Mouse (Mus musculus) cerebellum, adult 2 months (tissue): ENCODE data around the gene Il1r1.

Experiments used
- CTCF ChIP-seq: fragments of 200-500 bp; IDR thresholded peaks from 2 replicates; pipeline ENCODE4 v1.5.1; 2011; ENCODE audit warnings: low read depth, mild to moderate bottlenecking, control low read depth, low read length, moderate library complexity, borderline replicate concordance; ENCODE audit not compliant: insufficient read depth
- POLR2A ChIP-seq: fragments of 200-500 bp; IDR thresholded peaks from 2 replicates; pipeline ENCODE4 v1.6.1; 2011; ENCODE audit warnings: low read length, control low read depth, borderline replicate concordance; ENCODE audit not compliant: insufficient read depth

- TF ChIP-seq CTCF (no peak), POLR2A (no peak)
Measured at GRCm38 (mm10) chr1:40324955-40325702, 100.2 kb downstream of the Il1r1 start.
